Mouse (Mus musculus) lung, postnatal 10 days (tissue): ENCODE data around the gene Kcnd3.

Source experiments
- DNase-seq: peaks from one replicate; pipeline ENCODE4 v3.0.0; 2021

Gene Kcnd3

DNA sequence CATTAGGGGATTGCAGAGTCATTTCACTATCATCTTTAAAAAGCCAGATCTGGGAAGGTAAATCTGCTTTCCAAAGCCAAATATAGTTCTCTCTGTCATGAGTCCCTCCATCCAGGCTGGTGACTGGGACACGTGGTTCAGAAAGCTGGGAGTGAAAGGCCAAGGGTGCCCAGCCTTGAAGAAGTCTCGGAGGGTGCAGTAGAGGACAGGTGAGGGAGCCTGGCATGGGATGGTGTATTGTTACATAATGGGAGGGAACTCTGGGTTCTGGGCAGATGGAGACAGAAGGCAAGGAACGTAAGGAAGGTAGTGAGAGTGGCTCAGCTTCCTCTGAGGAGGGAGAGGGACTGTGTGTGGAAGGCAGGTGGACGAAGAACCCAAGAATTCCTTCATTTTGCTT, 5.5 kb downstream of the Kcnd3 start:
- DNase-seq: no peak

DNA sequence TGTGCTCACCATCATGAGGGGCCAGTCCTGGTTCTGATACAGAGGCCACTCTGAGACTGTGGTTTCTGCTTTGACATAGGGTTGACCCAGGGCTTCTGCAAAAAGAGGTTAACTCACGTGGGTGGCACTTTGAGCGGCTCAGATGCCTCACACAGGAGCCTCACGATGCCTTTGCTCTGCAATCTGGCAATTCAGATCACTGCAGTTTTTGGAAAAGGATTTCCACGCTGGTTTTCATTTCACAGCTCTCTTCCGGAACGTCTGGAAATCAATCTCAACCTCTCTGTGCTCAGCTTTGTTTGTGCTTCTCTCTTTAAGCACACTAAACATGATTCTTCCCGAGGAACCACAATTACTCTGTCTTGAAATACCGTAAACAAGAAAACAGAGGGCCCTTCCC, 14.4 kb downstream of the Kcnd3 start:
- DNase-seq: no peak

DNA sequence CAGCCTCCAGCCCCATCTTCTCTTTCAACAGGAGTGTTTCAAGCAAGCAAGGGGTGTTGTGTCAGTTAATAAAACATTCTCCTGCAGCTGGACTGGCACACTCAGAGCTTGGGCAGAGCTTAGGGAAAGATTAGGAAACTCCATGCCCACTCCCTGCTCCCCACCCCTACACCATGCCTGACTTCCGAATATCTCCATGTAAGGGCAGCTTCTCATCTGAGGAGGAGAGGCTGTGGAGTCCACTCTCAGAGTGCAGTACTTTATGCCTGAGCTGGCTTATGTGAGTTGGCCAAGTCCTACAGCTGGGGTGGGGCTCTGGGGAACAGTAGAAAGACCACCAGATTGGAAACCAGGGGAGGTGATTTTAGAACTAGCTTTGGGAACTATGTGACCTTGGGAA, 20.4 kb downstream of the Kcnd3 start:
- no peak for DNase-seq

DNA sequence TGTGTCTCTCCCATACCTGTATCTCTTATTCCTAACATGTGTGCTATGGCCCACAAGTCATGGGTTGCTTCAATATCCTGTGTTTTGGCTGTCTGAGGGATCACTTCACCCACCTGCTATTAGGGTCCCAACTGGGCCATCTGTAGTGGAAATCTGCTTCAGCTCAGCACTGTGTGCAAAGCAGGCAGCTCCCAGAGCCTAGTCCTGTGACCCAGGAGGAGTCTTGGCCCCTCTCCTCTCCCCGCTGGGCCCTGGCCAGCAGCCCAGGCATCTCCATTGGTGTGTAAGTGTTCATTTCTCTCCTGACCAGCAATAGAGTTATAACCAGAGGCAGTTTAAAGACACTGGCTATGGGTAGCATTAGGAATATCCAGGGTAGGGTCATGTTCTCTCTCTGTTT, 24.3 kb downstream of the Kcnd3 start:
- no peak for DNase-seq

DNA sequence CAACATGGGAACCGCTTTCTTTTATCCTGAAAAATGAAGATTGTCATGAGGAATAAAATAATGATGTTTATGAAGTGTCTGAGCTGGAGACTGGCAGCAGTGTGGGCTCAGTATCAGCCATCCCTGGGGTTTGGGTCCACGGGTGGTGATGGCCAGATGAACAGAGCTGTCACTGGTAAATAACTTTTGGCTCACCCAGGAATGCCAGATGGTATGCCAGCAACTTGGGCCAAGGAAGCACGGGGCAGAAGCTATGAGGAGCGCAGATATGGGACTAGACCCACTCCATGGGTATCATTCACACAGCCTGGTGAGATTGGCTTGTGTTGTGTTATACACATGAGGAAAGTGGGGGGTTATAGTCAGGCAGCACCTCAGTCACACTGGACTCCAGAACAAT, 26.7 kb downstream of the Kcnd3 start:
- DNase-seq: no peak

DNA sequence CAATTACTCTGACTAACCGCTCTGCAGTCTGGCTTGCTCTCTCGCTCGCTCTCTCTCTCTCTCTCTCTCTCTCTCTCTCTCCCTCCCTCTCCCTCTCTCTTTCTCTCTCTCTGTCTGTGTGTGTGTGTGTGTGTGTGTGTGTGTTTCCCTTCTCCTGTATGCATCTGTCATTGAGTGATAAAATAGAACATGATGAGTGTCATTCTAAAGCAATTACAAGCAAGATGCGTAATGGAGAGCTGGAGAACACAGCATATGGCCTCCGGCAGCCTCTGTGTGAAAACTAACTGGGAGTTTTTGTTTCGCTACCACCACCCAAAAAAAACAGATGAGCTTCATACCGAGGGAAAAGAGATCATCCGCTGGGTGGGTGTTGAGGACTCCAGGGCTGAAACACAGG, 29.3 kb downstream of the Kcnd3 start:
- DNase-seq: no peak

DNA sequence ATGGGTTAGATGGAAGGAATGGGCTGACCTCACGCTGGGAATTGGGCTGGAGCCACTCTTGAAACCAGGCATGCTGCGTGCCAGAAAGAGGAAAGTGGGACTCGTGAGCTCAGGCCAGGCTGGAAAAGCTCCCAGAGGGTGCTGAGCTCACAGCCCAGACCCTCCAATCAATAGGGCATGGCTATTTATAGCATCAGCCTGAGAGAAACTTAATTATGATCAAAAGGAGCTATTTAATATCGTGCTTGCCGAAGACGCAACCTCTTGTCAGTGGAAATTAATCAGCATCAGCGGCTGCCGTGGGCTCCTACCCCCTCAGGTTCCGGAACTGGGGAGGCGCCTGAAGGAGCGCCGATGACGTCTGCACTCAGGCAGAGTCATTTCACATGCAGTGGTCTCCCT, 31.5 kb downstream of the Kcnd3 start:
- no peak for DNase-seq

DNA sequence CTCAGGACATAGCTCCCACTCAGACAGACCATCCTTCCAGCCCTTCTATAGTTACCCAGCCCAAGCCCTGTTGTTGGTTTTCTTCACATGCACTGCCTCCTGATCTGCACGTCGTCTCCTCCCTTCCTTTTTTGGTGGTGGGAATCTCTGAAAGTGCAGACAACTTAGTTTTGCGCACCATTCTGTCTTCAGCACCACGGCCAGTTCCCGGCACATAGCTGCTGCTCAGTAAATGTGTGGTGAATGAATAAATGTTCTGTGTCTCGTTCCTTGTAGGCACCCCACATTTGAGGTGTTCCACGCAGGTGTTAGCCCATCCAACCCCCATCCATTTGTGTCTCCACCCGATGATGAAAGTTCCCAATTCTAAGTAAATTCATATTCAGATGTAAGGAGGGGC, 35.0 kb downstream of the Kcnd3 start:
- DNase-seq: peak; percentile 4

DNA sequence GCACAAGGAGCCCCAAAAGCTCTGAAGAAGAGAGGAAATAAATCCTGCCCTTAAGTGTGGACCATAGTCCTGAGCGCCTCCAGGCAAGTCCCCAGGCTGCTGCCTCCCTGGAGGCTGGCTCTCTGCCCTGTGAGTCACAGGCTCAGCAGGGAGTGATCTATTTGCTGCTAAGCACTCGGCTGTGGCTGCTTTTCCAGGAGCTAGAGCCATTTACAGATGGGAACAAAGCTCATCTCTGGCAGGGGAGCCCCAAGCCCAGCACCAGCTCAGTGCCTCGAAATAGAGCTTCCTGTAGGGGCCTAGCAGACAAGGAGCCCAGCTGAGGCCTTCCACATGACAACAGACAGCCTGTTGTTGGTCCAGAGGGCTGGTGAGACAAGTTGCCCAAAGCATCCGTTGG, 37.5 kb downstream of the Kcnd3 start:
- DNase-seq: peak; percentile 6

DNA sequence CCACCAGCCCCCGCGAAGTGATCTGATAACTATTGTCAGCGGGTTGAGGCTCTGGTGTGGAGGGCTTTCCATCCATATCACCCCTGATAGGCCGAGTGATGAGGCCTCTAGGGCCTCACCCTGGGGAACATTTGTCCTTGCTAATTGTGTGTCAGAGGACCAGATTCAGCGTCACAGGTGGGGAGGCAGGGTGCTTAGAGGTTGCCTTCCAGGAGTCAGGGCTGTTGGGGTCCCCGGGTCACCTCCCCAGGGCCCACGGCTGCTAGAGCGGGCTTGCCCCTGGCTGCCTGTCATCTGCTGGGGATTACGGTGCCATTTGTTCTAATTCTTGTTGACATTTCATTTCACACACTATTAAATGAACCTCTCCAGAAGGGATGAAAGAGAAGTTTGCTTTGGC, 42.8 kb downstream of the Kcnd3 start:
- DNase-seq: no peak

DNA sequence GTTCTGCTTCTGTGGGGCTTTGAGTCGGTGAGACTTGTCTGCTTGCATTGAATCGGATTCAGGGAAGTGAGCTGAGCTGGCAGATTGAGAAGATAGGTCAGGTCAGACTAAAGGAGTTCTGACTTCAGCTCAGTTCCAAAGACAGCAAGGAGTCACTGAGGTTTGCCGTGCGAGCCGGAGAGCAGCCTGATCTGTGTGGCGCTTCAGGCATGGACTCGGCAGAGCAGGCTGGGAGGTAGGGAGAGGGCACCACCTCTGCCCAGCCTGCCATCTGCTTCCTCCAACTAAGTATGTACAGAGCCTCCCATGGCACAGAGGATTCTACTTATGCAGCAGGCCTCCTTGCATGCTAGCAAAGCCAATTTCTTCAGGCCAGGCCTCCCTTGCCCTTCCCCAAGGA, 44.1 kb downstream of the Kcnd3 start:
- no peak for DNase-seq

DNA sequence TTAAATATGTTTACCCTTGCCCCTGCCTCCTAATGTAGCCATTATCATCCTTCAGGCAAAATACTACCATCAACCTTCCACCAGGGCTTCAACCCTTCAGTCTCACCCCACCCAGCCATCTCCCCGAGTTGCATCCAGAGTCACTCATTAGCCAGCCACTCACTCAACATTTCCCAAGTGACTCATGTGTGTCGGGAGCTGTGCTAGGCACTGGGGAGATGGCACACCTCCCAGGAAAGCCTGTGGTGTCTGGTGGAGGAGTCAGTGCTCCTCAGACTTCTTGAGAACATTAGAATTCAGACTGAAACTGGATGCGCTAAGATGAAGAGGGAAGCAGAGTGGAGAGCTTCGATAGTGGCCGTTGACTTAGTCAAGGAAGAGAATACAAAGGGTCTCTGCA, 44.8 kb downstream of the Kcnd3 start:
- no peak for DNase-seq

DNA sequence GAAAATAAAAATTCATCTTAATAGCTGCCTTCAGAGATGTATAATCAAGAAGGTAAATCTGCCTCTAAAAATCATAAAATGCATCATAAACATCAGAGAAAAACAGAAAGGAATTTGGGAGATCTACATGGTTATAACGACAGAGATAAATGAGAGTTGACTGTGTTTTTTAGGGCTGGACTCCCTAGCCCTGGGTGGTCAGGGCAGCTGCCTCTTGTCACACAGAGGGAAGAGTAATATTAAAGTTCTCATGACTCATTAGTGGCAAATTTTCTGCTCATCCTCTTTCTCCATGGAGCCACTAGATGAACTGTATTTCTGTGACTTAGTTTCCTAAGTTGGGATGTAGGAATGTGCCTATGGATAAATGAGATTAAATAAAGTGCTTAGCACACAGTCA, 48.9 kb downstream of the Kcnd3 start:
- DNase-seq: no peak

DNA sequence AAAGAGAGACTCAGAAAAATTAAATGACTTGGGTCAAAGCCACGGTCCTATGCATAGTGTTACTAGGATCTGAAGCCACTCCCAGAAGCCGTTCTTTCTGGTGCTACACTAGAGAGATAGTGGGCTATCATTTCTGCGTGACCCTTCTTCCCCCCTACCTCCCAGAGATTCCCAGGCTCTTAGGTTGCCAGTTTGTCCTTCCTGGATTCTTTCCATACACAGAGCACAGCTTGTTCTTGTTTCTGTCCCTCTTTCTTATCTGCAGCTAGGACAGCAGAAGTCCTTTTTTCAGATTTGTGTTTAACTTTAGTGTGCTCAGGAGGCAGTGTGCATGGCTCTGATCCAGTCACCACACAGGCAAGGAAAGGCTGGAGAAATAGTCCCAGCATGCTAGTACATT, 52.1 kb downstream of the Kcnd3 start:
- DNase-seq: no peak

DNA sequence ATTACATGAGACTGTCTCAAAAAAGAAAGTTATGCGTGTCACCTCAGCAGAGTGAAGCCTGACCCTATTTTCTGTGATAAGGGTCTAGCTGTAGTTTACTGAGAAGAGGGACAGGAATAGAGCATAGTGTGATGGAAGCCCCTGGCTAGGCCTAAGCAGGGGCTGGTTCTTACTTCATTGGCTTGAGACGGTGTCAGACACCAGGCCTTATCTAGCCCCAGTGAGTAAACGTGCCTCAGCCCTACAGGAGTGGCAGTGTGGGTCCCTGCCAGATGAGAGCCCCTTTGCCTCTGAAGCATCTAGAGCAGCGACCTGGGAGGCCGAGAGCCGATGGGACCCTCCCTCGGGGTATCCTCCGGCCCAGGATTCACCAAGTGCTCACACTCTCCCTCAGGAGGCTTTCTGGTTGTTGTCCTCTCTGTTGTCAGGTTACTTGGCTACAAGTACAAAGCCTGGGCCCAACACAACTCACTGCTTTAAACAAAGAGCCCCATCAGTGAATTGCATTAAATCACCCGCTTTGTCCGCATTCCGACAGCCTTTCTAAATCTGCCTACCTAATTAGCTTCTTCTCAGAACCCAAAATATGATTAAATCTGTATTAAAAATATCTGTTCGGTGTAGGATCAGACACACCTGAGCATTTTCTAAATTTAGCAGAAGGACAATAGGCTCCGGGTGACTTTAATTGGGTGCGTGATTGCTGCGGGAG, 53.2 kb downstream of the Kcnd3 start:
- no peak for DNase-seq

DNA sequence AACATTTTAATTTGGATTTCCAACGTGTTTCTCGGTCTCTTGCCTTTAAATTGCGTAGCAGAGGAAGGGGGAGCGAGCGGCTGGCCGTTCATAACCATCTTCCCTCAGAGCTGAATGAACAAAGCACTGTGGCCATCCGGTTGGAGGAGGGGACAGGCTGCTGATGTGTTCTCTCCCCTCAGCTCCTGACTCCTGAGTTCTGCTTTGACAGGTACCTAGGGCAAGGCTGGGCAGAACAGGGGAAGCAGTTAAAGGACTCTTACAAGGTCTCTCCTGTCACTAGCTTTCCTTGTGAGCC, 53.7 kb downstream of the Kcnd3 start:
- DNase-seq: no peak

DNA sequence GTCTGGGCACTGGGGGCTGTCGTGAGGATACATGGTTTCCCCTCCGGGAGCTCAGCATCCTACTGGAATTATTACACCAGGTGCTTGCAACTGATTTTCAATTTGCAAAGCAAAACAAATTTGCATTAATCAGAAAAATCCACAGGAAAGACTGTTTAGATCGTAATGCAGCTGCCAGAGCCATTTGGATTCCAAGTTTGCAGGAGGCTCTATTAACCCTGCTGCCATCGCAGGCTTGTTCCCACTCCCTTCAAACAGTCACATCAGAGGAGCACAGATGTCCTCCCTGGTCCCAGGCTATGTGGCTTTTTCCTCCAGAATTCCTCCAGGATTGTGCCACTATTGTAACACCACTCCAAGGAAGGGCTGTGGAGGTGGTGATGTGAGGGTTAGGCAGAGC, 54.5 kb downstream of the Kcnd3 start:
- no peak for DNase-seq

DNA sequence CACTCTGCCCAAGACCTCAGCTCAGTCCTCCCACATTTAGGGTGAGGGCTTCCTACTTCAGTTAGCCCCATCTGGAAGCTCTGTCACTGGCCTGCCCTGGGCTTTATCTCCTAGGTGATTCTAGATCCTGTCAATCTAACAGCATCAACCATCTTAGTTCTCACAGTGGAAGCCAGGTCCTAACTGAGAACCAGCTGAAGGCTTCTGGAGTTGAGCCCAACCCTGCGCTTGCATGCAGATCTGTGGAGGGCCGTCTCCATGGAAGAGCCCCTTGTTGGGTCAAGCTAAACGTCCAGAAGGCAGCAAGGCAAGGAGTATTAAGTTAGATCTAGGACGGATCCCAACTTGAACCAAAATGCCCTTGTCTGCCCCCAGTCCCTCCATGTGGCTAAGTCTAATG, 57.2 kb downstream of the Kcnd3 start:
- no peak for DNase-seq

DNA sequence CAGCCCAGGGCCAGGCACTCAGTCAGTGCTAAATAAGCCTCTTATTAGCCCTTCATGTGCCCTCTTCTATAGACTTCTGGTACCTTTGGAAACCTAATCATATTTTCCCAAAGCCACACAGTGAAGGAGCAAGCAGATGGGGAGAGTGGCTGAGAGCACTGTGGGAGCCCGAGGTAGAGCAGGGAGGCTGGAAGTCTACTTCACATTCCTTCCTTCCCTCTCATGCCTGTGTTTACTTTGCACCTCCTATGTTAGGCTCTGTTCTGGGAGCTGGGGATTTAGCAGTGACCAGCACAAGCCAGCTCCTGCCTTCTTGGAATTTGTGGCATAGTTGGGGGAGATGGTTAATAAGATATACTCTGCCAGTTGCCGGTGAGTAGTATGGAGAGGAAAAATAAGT, 59.7 kb downstream of the Kcnd3 start:
- DNase-seq: no peak

DNA sequence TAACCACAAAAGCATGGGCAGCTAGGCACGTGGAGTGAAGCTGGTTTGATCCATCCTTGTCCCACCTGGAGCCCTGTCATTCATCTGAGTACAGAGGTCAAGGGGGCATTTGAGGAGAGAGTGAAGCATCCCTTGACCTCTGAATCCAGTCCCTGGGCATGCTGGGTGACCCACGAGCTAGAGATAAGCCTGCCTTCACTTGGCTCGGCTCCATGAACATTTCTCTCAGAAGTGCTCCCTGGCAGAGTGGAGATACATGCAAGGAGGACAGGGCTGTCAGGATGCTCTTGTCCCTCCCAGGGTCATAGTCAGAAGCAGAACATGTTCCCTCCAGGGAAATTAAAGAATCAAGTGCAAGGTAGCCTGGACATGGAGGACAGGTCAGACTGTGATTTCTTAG, 62.1 kb downstream of the Kcnd3 start:
- no peak for DNase-seq

DNA sequence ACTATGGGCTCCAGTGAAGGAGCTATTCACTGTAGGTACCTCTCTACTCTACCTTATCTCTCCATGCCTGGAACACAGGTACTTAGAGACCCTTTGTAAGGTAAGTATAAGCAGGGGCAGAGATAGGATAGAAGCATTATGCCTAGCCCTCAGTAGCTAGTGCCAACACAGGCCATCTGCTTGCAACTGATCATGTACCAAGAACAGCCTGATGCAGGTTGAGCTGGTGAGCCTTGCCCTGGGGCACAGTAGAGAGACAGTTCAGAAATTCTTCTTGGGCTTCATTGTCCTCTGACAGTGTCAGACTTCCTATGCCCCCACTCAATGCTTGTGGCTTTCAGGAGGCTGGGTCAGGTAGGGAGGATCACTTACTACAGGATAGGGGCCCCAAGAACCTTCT, 62.9 kb downstream of the Kcnd3 start:
- no peak for DNase-seq

DNA sequence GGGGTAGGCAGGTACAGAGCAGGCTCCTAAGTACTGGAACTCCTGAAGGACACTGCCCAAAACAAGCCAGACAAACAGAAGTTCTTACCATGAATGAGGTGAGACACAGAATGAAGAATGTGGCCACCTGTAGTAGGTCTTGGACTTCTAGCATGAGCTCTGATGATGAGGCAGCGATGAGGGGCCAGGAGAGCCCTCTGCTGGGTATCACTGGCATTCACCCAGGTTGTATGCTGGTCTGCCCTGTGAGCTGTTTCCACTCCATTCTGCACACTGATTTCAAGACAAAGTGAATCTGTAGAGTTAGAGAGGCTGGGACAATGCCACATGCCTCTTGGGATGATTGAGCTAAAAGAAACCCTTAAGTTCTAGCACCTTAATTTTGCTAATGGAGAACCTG, 63.5 kb downstream of the Kcnd3 start:
- DNase-seq: no peak

DNA sequence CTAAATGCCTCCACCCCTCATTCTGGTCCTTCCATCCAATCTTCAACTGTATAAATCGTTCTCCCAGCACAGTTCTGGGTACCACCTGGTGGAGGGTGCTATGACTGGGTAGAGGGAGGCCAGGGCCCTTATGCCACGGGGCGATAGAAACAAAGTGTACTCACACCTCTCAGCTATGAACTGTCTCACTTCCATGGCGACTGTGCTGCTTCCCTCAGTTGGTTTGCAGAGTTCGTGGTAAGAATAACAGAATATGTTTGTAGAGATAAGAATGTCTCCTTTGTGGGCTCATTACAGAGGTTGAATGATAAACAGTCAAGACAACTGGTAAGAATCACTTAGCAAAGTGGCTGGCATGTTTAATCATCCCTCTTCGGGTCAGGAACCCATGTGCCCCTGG, 68.3 kb downstream of the Kcnd3 start:
- no peak for DNase-seq

DNA sequence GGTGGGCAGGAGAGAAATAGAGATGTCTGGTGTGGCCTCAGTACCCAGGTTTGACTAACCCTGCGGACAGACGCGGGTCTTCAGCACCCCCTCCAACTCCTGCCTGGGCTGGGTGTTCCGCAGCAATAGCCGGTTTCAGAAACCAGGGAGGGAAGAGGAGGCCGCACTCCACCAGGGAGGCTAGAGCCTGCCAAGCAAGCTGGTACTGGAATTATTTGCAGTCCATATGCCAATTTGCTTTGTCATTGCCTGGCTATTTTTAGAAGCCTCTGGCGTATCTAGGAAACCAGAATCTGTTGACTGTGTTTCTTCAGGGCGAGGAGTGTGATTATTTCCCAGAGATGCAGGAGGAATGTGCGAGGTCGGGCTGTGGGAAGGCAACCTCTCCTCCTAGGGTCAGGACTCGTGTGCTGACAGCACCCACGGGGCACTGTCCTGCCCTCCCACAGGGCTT, 69.1 kb downstream of the Kcnd3 start:
- peak; percentile 15 for DNase-seq

DNA sequence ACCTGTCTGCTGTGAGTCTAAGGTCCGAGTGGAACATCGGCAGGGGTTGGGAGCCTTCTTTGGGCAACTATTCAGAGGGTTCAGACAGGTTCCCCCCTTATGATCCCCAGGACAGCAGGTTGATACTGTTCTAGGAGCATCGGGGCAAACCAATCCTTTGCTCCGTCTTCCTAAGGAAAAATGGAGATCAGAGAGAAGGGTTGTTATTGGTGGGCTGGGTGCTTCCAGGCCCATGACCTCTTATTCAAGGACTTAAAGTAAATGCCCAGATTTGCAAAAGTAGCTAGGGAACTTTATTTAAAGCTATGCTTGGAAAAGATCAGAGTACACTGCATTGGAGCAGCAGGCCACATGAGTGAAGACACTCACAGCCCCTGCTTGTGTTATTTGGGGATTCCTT, 69.5 kb downstream of the Kcnd3 start:
- DNase-seq: no peak

DNA sequence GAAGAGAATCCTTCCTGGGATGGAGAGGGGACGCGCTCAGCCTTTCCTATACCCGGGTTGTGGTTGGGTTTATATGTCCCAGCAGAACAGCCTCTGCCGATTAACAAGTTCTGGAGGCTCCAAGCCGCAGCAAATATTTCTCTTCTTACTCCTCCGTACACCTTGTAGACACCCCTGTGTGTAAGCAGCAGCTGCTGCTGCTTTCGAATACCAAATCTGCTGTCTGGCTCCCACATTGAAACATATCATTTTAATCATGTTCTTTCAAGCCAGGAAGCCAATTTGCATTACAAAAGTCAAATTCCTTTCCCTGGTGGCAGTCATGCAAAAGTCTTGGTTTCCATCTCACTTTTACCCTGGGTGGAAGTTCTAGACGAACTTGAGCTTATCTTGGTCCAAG, 76.7 kb downstream of the Kcnd3 start:
- DNase-seq: no peak
